Mouse (Mus musculus) induced T-regulatory cell, adult 2 months (primary cell): ENCODE measurements around the gene Chdh.

ENCODE experiments used
- DNase-seq: peaks from one replicate; pipeline ENCODE4 v3.0.0-alpha.2; 2012; ENCODE audit warnings: low read depth

Gene Chdh

GRCm38 (mm10) chr14:30008733-30009575, at the start of gene Chdh, which contains the start of gene Il17rb:
Chdh (plus strand) TSS chr14:30009023.
Il17rb (minus strand) TSS chr14:30008896.
- peak; percentile 51 for DNase-seq

GRCm38 (mm10) chr14:29967611-29968010, 41.2 kb upstream of the Chdh start:
- DNase-seq: no peak

DNA sequence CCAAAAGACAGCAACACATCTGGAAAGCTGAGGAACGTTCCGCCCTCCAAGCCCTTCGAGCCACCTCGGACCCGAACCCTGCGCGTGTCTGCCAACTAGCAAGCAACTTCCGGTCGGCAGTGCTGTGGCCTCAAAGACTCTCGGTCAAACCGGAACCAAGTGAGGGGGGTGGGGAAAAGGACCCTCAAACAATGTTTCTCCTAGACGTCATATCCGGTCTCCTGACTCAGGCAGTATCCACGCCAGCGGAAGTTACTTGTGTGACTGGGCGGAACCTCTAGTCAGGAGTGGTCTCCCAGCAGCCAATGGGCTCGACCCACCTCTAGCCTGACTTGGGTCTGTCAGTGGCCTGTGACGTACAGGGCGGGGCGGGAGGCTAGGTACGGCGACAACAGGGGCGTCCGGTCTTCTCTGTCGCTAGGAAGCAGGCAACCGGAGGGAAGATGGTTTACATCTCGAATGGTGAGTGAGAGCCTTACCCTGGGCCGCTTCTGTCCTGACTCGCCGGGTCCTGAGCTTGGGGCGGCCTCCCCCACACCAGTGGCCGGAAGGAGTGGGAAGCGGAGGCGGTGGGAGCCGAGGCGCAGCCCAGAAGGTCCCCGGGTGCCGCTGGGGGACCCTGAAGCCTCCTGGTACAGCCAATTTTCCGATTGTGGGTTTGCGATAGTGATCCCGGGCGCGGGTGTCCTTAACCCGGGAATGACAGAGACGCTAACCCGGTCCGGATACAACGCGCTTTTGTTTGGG, 40.6 kb upstream of the Chdh start, which contains the start of gene Selenok:
TSS of gene Selenok (plus strand) at position 234 of the 747 bp plus-strand sequence.
- peak; percentile 98 for DNase-seq

DNA sequence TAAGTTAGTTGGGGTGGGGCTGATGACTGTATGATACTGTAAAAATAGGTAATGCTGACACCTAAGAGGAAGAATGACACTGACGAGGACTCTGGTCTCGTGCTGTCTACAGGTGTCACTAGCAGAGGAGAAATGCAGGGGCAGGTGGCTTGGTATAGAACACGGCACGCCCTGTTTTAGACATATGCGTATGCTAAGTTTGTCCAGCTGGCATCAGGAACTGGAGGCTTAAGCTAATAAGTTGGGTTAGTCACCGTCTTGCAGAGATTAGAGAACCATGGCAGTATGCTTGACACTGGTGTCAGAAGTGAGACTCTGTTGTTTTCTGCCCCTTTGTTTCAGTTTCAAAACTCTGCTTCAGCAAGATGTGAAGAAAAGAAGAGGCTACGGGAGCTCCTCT, 37.4 kb upstream of the Chdh start:
- DNase-seq: peak; percentile 6

- DNase-seq: peak; percentile 10
Observed at GRCm38 (mm10) chr14:29971993-29972392, 36.8 kb upstream of the Chdh start.

DNA sequence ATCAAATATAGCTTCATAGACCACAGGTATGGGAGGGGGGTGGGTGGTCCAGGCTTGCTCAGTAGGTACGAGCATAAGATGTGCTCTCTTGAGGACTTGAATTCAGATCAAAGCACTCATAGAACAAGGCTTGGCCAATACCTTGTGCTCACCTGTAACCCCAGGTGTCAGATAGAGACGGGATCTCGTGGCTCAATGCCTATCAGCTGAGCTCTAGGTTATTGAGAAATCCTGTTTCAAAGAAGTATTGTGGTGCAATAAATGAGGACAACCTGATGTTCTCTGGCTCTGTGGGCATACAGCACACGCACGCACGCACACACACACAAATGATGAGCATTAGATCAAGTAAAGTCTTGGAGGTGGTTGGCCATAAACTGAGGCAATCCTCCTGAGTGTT, 31.9 kb upstream of the Chdh start:
- DNase-seq: no peak

DNA sequence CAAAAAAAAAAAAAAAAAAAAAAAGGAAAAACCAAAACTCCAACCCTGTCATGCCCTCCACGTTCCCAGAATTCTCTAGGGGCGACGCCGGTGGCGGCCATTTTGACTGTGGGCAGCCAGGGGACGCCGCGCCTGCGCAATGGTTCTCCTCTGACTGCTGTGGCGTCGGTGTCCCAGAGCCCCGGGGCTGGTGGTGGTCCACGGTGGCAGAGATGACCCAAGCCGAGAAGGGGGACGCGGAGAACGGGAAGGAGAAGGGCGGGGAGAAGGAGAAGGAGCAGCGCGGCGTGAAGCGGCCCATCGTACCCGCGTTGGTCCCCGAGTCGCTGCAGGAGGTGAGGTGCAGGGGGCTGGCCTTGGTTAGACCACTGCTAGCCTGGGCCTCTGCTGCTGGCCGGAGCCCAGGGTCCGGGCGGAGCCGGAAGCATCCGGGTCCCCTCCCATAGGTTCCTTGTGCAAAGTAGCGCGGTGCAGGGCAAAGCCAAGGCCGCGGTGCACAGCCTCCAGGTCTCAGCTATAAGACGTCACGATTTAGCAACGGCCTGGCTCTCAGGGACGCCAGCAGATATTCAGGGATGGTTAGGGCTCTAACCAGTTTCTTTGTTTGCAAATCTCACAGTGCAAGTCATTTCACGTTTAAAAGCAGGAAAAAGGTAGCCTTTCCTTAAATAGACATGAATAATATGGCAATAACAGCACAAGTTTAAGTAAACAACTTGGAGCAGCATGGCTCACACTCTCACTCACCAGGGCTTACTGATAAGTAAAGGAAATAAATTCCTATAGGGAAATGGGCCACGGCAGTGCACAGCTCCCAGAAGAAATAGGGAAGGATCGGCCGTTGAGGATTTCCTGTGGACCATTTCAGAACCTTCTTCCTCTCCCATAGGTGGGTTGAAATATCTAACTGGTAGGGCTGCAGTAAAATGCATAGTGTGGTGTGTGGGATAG, 30.3 kb upstream of the Chdh start, which contains the start of gene Actr8:
TSS of gene Actr8 (plus strand) at position 84 of the 951 bp plus-strand sequence.
- peak; percentile 89 for DNase-seq

DNA sequence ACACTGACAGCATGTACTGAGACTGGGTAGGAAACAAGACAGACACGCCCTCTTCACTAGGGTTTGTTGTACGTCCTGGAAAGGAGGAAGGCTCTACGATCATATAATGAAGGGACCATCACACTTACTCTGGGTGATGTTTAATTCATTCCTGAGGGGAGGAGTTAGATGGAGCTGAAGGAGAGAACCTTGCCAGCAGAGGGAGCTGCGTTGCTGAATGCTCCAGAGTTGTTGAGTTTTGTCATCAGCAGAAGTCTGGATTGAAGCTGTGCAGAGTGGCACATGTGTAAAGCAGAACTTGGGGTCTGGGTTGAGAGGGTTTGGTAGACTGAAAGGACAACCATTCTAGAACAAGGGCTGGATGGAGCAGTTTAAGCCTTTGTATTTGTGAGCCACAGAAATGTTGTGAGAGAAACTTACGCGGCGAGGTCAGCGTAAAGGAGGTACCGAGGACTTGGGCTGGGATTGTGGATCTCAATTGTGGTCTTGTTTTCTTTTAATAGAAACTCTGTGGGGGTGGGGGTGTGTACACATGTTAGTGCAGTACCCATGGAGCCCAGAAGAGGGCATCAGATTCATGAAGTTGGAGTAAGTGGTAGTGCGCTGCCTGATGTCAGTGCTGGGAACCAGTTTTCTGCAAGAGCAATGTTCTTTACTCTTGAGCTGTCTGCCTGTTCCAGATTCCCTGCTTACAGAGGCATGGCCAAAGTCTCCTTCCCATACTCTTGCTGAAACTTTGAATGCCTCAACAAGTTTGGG, 28.2 kb upstream of the Chdh start:
- peak; percentile 75 for DNase-seq

DNA sequence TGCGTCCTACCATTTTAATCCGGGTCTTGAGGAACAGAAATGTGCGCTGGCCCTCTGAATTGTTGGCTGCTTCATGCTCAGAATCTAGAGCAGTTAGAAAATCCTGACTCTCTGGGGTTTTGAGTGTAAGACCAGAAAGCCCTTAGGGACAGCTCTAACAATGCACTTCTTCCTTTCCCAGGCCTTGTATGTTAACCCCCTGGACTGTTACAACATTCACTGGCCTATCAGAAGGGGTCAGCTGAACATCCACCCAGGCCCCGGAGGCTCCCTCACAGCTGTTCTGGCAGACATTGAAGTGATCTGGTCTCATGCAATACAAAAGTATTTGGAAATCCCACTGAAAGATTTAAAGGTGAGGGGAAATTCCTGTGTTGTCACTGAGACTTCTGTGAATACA, 22.7 kb upstream of the Chdh start:
- no peak for DNase-seq

DNA sequence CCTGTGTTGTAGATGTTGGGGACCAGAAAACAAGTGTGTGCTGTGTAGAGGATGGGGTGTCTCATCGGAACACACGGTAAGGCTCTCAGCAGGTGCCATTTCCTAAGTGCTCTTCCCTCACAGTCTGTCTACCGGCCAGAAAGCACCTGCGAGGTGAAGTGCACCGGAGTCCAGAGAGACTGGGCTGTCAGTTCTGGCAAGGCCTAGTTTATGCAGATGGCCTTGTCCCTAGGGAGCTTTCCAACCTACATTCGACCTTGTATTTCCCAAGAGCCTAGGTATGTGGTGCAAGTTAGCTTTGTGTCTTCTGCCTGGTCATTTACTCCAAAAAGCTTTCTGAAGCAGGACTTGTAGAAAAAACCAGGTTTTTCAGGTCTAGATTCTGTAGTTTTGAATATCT, 21.5 kb upstream of the Chdh start:
- DNase-seq: no peak

DNA sequence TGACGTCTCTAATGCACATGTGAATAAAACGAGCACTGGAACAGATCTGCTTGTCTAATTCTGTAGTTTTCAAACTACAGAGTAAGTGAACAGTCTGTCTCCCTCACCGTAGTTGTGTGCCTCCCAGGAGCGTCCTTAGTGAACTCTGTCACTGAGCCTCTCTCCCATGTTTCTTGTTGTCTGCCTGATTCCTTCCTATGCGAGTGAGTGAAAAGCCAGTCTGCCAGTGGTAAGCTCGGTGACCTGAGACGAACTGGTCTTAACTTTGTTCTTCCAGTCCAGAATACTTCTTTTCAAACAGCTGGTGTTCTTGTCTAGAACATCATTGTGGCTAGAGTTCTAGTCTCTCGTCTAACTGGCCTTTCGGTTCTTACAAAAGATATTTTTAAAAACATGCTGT, 21.1 kb upstream of the Chdh start:
- DNase-seq: no peak

- DNase-seq: no peak
Observed at GRCm38 (mm10) chr14:29988337-29988736, 20.5 kb upstream of the Chdh start.

GRCm38 (mm10) chr14:29994976-29995375, 13.8 kb upstream of the Chdh start:
- no peak for DNase-seq

GRCm38 (mm10) chr14:29996000-29996751, 12.6 kb upstream of the Chdh start:
- no peak for DNase-seq

GRCm38 (mm10) chr14:29997345-29997744, 11.5 kb upstream of the Chdh start:
- no peak for DNase-seq

DNA sequence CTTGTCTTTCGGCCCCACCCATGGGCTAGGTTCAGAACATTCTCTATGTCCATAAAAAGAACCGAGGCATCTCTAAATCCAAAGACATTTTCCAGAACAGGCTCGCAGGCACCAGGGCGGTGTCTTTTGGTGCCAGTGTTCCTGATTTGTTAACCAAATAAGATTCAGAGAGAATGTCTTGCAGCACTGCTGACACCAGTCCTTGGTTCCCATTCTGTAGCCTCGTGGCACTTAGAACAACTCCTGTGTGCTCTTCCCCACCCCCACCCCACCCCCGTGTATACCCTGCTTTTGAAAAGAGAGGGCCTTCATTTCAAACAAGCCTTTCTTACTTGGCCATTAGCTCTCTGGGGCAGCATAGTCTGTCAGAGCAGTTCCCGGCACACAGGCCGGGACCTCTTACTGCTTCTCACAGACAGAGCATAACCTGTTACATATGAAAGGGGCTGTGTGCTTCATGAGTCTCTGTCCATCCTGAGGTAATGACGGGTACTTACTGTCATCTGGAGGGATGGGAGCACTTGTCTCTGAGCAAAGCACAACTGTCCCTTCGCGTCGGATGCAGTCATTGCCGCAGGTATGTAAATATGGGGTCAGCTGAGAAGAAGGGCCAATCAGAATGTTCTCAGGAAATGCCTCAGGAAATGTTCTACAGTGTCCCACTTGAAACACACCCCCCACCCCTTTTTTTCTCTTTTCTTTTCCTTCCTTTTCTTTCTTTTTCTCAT, 9.9 kb upstream of the Chdh start:
- no peak for DNase-seq

DNA sequence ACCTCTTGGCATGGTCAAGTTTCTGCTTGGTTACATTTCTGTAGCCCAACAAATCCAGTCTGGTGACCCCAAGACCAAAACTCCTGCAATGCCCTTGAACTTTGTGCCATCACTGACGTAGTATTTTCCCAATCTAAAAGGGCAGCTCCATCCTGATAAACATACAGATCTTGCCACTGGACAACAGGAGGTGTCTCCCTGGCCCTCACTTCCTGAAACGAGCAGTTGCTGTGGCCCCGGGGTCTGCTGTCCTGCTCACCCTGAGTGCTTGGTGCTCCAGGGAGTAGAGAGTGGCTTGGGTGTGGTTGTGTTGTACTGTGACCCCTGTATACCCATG, 9.4 kb upstream of the Chdh start:
- DNase-seq: no peak

DNA sequence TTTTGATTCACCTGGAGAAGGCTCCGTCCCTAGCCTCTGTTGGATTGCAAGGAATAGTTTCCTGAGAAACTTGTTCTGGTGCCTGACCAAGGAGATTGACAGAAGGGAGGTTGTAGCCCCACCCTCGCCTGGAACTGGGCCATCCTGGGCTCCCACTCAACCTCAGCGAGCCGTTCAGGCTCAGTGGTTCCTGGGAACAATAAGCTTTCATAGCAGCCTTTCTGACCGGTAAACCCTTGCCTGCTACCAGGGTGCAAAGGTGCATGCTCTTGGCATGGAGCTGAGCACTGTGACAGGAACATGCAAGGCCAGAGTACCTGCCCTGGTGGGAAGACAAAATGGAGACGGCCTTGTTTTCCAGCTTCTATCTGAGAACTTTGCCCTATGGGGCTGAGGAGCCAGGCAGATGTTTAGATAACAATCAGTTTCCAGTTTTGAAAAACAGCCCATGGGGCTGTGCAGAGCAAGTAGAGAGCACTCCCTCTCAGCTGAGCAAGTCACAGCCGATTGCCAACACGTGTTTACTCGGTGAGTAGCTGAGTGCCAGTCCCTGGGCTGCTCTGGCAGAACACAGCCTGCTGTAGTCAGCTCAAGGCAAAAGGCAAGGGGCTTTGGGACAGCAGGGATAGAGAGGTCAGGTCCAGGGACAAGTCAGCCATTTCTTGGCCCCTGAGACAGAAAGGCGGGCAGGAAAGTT, 1.2 kb downstream of the Chdh start:
- DNase-seq: peak; percentile 35

DNA sequence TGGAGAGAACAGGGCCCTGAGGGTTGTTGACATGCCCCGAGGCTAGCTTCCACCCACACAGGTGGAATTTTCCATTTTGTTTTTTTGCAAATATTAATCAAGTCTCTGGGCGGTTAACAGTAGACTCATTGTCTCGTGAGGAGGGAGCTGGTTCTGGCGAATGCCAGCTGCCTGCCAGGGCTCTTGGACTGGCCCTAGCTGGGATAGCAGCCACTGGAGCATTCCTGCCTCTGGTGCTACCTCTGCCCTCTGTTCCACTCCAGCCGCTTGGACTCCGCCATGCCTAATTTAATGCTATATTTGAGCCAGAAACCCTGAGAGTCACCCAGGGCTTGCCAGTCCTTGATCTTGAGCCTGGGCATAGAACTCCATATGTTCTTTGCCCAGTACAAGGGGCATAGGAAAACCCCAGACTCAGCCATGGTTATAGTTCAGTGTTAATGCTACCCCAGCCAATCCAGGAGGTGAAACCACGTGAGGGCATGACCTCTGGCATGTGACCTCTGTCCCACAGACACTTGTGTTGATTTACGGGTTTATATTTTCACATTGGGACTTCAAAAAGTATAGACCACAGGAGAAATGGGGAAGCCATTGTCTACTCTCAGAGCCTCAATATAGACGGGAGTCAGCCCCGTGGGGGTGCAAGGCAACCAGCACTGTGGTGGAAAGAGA, 3.2 kb downstream of the Chdh start:
- DNase-seq: no peak
